Mouse (Mus musculus) liver, embryonic 14.5 days (tissue): Measurements from ENCODE around the gene Plekho2.

Source experiments
- CTCF ChIP-seq: IDR thresholded peaks from 2 replicates; pipeline ENCODE4 v1.5.1; 2016; ENCODE audit warnings: antibody characterized with exemption, low read depth, control low read depth
- EP300 ChIP-seq: IDR thresholded peaks from 2 replicates; pipeline ENCODE4 v1.6.1; 2016; ENCODE audit warnings: antibody characterized with exemption, low read depth

DNA sequence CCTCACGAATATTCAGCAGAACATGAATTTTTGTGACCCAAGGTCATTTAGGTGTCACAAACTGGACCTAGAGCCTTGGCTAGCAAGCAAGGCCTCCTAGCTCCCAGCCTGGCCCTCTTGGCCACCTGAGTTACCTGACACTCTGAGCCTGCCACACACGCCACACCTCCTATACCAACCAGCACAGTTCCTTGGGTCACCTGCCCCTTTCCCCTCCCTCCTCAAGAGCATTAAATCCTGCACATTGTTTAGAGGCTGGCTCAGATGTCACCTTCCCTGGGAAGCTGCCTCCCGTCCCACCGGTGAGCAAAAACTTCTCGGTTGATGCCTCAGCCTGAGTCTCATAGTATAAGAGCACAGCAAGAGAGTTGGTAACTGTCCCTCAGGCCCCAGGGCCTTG lies 48.6 kb downstream of the Plekho2 start:
- TF ChIP-seq CTCF (no peak), EP300 (no peak)
